Mouse (Mus musculus) hindbrain, embryonic 14.5 days (tissue): ENCODE results near the gene Hpse. TPM values are rescaled to one million over a fixed set of nuclear protein-coding genes. Genes with fewer than 3 reads are reported as not detected.

ENCODE experiments used
- ATAC-seq: fragments of 200-750 bp; cut with Nextera tagmentation; 2 replicates; pipeline ENCODE4 v1.8.0; 2017; ENCODE audit warnings: moderate number of reproducible peaks, mild to moderate bottlenecking, moderate TSS enrichment, moderate library complexity; ENCODE audit not compliant: low FRiP score
- DNase-seq: peaks from one replicate; pipeline ENCODE4 v3.0.0-alpha.2; 2015; ENCODE audit warnings: low spot score
- H3K27ac ChIP-seq: fragments of 300-500 bp; sonication (generic); 2 replicates; pipeline ENCODE4 v1.5.1; 2014; ENCODE audit warnings: mild to moderate bottlenecking, moderate library complexity
- H3K27me3 ChIP-seq: fragments of 300-500 bp; sonication (generic); 2 replicates; pipeline ENCODE4 v1.6.1; 2014; ENCODE audit warnings: mild to moderate bottlenecking, low read length, mixed read lengths; ENCODE audit not compliant: control insufficient read depth, insufficient read depth
- H3K36me3 ChIP-seq: fragments of 300-500 bp; sonication (generic); replicated peaks from 2 replicates; pipeline ENCODE4 v1.6.1; 2014; ENCODE audit not compliant: control insufficient read depth, insufficient read depth
- H3K4me1 ChIP-seq: fragments of 300-500 bp; sonication (generic); replicated peaks from 2 replicates; pipeline ENCODE4 v1.6.1; 2014; ENCODE audit warnings: antibody characterized with exemption, low read length, mixed read lengths; ENCODE audit not compliant: control insufficient read depth, insufficient read depth
- H3K4me2 ChIP-seq: fragments of 300-500 bp; sonication (generic); replicated peaks from 2 replicates; pipeline ENCODE4 v1.6.1; 2014; ENCODE audit warnings: mild to moderate bottlenecking, moderate library complexity
- H3K4me3 ChIP-seq: fragments of 300-500 bp; sonication (generic); replicated peaks from 2 replicates; pipeline ENCODE4 v1.5.1; 2014; ENCODE audit warnings: mild to moderate bottlenecking, low read length
- H3K9ac ChIP-seq: fragments of 300-500 bp; sonication (generic); 2 replicates; pipeline ENCODE4 v1.6.1; 2014
- H3K9me3 ChIP-seq: fragments of 300-500 bp; sonication (generic); 2 replicates; pipeline ENCODE4 v1.6.1; 2016; ENCODE audit warnings: low read length; ENCODE audit not compliant: control insufficient read depth
- WGBS: fragments of 180-500 bp; shearing (Covaris S2); extraction: QIAGEN DNeasy Blood & Tissue Kit; methylation state at CpG from one replicate; pipeline ENCODE4 v1.1.7; 2014; 5-methylcytosine and 5-hydroxymethylcytosine counted together
- polyA plus RNA-seq: library from polyadenylated mRNA; unstranded; fragments of >200 nt; fragmentation: Nextera tagmentation; extraction: Ambion mirVana; gene quantifications from 2 replicates; pipeline ENCODE4 v1.2.1, GENCODE M21; 2014

Hpse gene
- polyA plus RNA-seq, 1 experiment from 2014 or later = 0.41 TPM

GRCm38 (mm10) chr5:100650969-100651368, 68.5 kb downstream of the Hpse start:
- Histone ChIP-seq H3K9ac (no peak overlapping the region), H3K27ac (no peak overlapping the region), H3K4me1 (no peaks in the 10 kb centered on the region), H3K4me2 (no peak overlapping the region), H3K4me3 (no peak overlapping the region), H3K9me3 (no peaks in the 10 kb centered on the region), H3K36me3 (peaks cover 24% of the 10 kb centered on the region), H3K27me3 (no peaks in the 10 kb centered on the region)
- ATAC-seq = no peak
- WGBS = 93% methylated on average over 7 of the region's 7 CpGs
- DNase-seq = no peak

DNA sequence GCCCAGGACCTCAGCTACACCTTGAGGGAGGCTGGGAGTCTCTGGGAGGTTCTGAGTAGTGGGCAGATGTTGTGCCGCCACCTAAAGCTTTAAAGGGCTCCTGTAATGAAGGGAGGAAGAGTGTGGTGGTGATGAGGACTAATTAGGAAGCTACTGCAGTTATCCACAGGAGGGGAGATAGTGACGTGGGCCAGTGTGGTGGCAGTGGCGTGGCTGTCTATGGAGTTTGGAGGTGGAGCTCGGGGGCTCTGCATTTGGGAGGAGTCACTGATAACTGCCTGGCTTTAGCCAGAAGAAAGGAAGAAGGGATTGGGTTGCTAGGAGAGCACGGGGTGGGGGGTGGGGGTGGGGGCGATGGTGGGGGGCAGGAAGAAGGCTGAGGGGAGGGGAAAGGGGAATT, 71.0 kb downstream of the Hpse start:
- Histone ChIP-seq H3K36me3 (no peaks in the 10 kb centered on the region), H3K27ac (no peak overlapping the region), H3K27me3 (no peaks in the 10 kb centered on the region), H3K9me3 (no peaks in the 10 kb centered on the region), H3K9ac (no peak overlapping the region), H3K4me3 (no peak overlapping the region), H3K4me1 (no peaks in the 10 kb centered on the region), H3K4me2 (no peak overlapping the region)
- ATAC-seq = no peak
- no peak for DNase-seq
- WGBS = 55% methylated on average over 6 of the region's 6 CpGs

DNA sequence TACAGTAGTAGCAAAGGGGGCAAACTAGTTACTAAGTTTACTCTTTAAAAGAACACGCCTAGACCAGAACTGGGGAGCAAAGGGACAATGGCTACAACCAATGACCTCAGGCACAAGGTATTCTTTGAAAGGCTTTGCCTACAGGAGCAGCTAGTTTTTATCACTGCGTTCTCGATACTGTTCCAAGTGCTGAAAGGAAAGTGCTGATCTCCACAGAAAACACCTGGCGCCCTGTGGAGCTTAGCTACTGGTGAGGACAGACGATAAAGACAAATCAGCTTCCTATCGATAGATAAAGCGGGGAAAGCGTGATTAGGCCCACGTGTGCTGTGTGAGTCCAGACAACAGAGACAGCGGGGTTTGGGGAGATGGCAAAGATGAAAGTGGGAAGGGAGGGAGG, 71.5 kb downstream of the Hpse start:
- no peak overlapping the region for H3K9ac ChIP-seq
- WGBS = 59% methylated on average over 10 of the region's 10 CpGs
- no peak overlapping the region for H3K4me2 ChIP-seq
- H3K36me3 ChIP-seq = no peaks in the 10 kb centered on the region
- H3K4me1 ChIP-seq = no peaks in the 10 kb centered on the region
- H3K27ac ChIP-seq = no peak overlapping the region
- DNase-seq (no peak), ATAC-seq (no peak)
- no peaks in the 10 kb centered on the region for H3K27me3 ChIP-seq
- no peaks in the 10 kb centered on the region for H3K9me3 ChIP-seq
- no peak overlapping the region for H3K4me3 ChIP-seq

- H3K27me3 ChIP-seq = no peaks in the 10 kb centered on the region
- H3K9me3 ChIP-seq = no peaks in the 10 kb centered on the region
- H3K9ac ChIP-seq = no peak overlapping the region
- no peak overlapping the region for H3K4me3 ChIP-seq
- no peak for DNase-seq
- H3K27ac ChIP-seq = no peak overlapping the region
- no peaks in the 10 kb centered on the region for H3K36me3 ChIP-seq
- 82% methylated on average over 4 of the region's 4 CpGs for WGBS
- no peak overlapping the region for H3K4me2 ChIP-seq
- no peaks in the 10 kb centered on the region for H3K4me1 ChIP-seq
- ATAC-seq = no peak
These were observed 73.0 kb downstream of the Hpse start for GRCm38 (mm10) chr5:100646558-100646957.

DNA sequence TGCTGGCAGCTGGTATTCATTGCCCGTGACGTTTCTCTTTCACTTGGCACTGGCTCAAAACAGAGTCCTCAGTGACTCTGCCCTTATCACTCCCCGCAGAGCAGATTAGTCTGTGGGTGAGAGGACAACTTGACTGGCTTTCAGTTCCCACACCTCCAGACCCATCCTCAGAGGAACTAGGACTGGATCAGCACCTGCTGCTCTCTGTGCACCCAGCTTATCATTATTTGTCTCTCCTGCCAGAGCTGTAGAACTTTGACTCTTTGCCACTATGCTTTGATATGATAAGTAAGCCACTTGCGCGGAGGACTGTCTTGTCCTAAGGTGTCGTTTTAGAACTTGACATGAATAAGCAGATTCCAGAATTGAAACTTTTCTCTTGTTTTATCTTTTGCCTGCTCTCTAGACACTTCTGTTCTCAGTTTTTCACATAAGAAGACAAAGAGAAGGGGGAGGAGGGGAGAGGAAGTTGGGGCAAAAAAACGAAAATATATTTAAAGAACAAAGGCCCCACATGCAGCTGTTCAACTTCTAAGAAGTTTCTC, 75.5 kb downstream of the Hpse start:
- Histone ChIP-seq H3K9me3 (no peaks in the 10 kb centered on the region), H3K4me3 (no peak overlapping the region), H3K4me2 (no peak overlapping the region), H3K4me1 (no peaks in the 10 kb centered on the region), H3K9ac (no peak overlapping the region), H3K27ac (no peak overlapping the region), H3K27me3 (no peaks in the 10 kb centered on the region), H3K36me3 (no peaks in the 10 kb centered on the region)
- WGBS = 74% methylated on average over 7 of the region's 7 CpGs
- no peak for ATAC-seq
- no peak for DNase-seq

DNA sequence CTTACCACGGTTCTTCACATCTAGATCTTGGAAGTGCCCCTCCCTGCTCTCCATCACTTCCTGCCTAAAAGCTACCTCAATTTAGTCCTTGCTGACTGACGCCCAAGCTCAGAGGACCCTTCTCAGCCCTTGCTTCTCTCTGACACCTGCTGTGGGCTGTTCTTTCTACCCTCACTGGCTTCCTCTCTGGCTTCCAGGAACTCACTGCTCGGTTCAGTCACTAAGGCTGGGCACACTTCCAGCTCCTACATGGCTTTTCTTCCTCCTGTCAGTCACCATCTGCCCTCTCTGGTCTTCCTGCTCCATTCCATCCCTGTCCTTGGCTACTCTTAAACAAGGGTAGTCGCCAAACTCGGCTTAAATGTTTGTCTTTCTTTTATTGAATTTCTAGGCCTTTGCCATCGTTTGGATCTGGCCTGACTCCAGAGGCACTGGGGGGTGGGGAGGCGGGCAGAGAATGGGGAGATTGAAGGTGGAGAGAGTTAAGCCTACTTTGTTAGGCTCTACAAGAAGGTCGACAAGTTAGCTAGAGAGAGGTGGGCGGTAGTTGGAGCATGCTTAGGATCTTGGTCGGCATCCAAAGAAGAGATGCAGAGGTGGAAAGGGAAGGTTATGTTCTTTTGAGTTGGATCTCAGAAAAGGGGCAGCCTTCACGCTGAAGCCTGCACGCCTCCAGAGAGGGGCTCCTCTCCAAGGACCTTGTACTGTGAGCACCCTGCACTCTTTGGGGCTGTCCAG, 76.1 kb downstream of the Hpse start:
- ATAC-seq (no peak), DNase-seq (peak; percentile 29)
- no peak overlapping the region for H3K4me2 ChIP-seq
- no peaks in the 10 kb centered on the region for H3K9me3 ChIP-seq
- WGBS = 77% methylated on average over 12 of the region's 12 CpGs
- no peak overlapping the region for H3K4me3 ChIP-seq
- no peaks in the 10 kb centered on the region for H3K27me3 ChIP-seq
- H3K36me3 ChIP-seq = no peaks in the 10 kb centered on the region
- no peak overlapping the region for H3K9ac ChIP-seq
- no peaks in the 10 kb centered on the region for H3K4me1 ChIP-seq
- no peak overlapping the region for H3K27ac ChIP-seq

DNA sequence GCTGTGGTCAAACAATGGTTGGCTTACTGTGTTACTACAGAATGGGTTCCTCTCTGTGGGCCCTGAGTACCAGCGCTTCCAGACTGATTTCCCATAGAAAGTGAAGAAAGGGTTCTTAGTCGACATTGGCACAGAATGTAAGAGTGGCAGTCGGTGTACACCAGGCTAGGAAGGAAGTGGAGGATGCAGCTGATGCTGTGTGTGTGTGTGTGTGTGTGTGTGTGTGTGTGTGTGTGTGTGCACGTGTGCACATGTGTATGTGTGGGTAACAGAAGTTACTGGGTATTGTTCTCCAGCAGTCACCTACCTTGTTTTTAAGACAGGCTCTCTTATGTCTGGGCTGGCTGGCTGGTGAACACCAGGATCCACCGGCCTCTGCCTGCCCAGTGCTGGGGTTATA, 77.2 kb downstream of the Hpse start:
- 85% methylated on average over 5 of the region's 5 CpGs for WGBS
- H3K36me3 ChIP-seq = no peaks in the 10 kb centered on the region
- ATAC-seq = no peak

DNA sequence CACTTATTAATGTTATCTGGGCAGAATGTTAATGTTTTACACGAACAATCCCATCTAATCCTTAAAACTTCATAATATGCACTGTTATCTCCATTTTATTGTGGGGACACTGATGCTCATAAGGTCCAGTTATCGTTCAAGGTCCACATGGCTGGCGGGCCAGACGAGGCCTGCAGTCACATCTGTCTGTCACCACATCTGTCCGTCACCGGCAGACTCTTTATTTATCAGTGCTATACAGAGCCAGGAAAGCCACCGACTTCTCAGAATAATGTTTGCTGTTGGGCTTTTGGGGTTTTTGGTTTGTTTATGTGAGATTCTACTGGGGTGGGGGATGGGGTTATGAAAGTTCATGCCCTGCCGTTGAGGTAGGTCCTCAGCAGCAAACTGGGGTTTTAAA, 81.0 kb downstream of the Hpse start:
- Histone ChIP-seq H3K27me3 (no peaks in the 10 kb centered on the region), H3K27ac (no peak overlapping the region), H3K4me2 (no peak overlapping the region), H3K9ac (no peak overlapping the region), H3K4me3 (no peak overlapping the region), H3K36me3 (no peaks in the 10 kb centered on the region), H3K4me1 (no peaks in the 10 kb centered on the region), H3K9me3 (no peaks in the 10 kb centered on the region)
- no peak for DNase-seq
- no peak for ATAC-seq
- 90% methylated on average over 8 of the region's 8 CpGs for WGBS

More for the DNA sequence above, 77.2 kb downstream of the Hpse start:
- Histone ChIP-seq H3K27me3 (no peaks in the 10 kb centered on the region), H3K4me2 (no peak overlapping the region), H3K4me1 (no peaks in the 10 kb centered on the region), H3K9ac (no peak overlapping the region), H3K4me3 (no peak overlapping the region), H3K27ac (no peak overlapping the region), H3K9me3 (no peaks in the 10 kb centered on the region)
- no peak for DNase-seq

- H3K9me3 ChIP-seq = no peaks in the 10 kb centered on the region
- no peak for ATAC-seq
- H3K4me3 ChIP-seq = no peak overlapping the region
- 80% methylated on average over 8 of the region's 8 CpGs for WGBS
- H3K27me3 ChIP-seq = no peaks in the 10 kb centered on the region
- H3K9ac ChIP-seq = no peak overlapping the region
- H3K27ac ChIP-seq = no peak overlapping the region
- no peaks in the 10 kb centered on the region for H3K36me3 ChIP-seq
- no peak overlapping the region for H3K4me2 ChIP-seq
- no peaks in the 10 kb centered on the region for H3K4me1 ChIP-seq
- no peak for DNase-seq
These were observed 82.5 kb downstream of the Hpse start for GRCm38 (mm10) chr5:100636794-100637544.
